Mouse (Mus musculus): ENCODE measurements at regions not wholly inside any gene's neighbourhood (a gene's known extent, or its start where the extent isn't known, plus 50 kb on each side); places are given as distances from the start of the nearest gene placed in this dataset.

DNA sequence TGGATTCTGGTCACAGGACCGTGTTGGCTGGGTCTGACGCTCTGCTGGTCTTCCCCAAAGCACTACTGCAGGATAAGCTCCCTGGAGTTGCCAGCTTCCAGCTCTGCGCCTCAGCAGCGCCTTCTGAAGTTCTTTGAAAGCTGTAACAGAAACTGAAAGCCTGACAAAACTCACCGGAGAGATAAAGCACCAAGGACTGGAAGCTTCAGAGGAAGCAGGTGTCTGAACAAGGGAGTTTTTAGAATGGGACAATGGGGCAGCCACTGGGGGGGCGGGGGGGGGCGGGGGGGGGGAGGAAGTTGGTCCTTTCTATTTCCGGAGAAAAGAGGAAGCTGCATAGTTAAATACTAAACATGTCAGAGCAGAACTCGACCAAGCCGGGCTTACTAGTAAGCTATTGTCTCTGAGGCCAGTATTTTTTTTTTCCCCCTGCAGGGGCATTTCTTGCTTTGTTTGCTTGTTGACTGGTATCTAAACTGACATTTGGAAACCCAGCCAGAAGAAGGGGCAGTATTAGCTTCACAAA, 180.8 kb upstream of the Klf7 start:
- Histone ChIP-seq H3K4me3 (ENCODE audit: low read depth, low read length) (no peak overlapping the region), H3K27me3 (ENCODE audit: control insufficient read depth, insufficient read depth, low read length, poor library complexity, severe bottlenecking) (no peaks in the 10 kb centered on the region), H3K9me3 (replicated peaks; ENCODE audit: control insufficient read depth, insufficient read depth, low read length, poor library complexity, severe bottlenecking) (no peaks in the 10 kb centered on the region), H3K9ac (ENCODE audit: low read depth, poor library complexity, severe bottlenecking) (0 out of 2 replicates have a peak overlapping the region, but pooled peaks have one; percentile 7), H3K27ac (ENCODE audit: insufficient read depth, low read length) (peak overlapping the region; percentile 78), H3K36me3 (ENCODE audit: control insufficient read depth, insufficient read depth, low read length, poor library complexity, severe bottlenecking) (no peaks in the 10 kb centered on the region), H3K4me1 (ENCODE audit: control insufficient read depth, insufficient read depth, low read length) (peaks cover 7% of the 10 kb centered on the region)
- TF ChIP-seq EP300 (IDR thresholded peaks at IDR 0.05; ENCODE audit: insufficient read depth, low read depth, low read length), result 0 out of 2 replicates have a peak, but pooled peaks have one; percentile 12
- TF ChIP-seq CTCF (IDR thresholded peaks at IDR 0.05; ENCODE audit: low read depth, low read length), result no peak
- TF ChIP-seq POLR2A (IDR thresholded peaks at IDR 0.05; ENCODE audit: insufficient read depth, low read length), result no peak

DNA sequence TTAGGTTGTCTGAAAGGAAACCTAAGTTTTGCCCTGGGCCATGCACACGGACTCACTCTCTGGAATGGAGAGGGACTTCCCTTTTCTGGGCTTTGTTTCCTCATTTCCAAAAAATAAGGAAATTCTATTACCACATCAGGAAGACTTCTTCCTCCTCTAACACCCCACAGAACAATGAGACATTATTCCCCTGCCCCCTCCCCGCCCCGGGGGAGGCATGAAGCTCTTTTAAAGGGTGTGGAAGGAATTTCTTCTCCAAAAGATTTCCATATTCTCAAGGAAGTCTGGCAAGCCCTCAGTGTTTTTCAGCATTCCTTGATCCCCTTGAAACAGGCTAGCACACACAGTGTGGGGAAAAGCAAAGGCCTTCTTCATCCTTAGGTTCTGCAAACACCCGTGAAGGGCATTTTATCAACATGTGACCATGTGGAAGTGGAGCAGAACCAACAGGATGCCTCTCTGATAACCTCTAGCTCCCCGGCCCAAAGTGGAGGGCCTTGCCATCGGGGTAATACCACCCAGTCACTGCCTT, 179.5 kb upstream of the Klf7 start:
- TF ChIP-seq CTCF (IDR thresholded peaks at IDR 0.05; ENCODE audit: low read depth, low read length), result no peak
- TF ChIP-seq POLR2A (IDR thresholded peaks at IDR 0.05; ENCODE audit: insufficient read depth, low read length), result no peak
- TF ChIP-seq EP300 (IDR thresholded peaks at IDR 0.05; ENCODE audit: insufficient read depth, low read depth, low read length), result no peak
- Histone ChIP-seq H3K27ac (ENCODE audit: insufficient read depth, low read length) (peak overlapping the region; percentile 61; the same call in 1 of the 2 replicates), H3K4me3 (ENCODE audit: low read depth, low read length) (no peak overlapping the region), H3K27me3 (ENCODE audit: control insufficient read depth, insufficient read depth, low read length, poor library complexity, severe bottlenecking) (no peaks in the 10 kb centered on the region), H3K4me1 (ENCODE audit: control insufficient read depth, insufficient read depth, low read length) (peaks cover 9% of the 10 kb centered on the region), H3K9ac (ENCODE audit: low read depth, poor library complexity, severe bottlenecking) (no peak overlapping the region), H3K9me3 (replicated peaks; ENCODE audit: control insufficient read depth, insufficient read depth, low read length, poor library complexity, severe bottlenecking) (no peaks in the 10 kb centered on the region), H3K36me3 (ENCODE audit: control insufficient read depth, insufficient read depth, low read length, poor library complexity, severe bottlenecking) (no peaks in the 10 kb centered on the region)

DNA sequence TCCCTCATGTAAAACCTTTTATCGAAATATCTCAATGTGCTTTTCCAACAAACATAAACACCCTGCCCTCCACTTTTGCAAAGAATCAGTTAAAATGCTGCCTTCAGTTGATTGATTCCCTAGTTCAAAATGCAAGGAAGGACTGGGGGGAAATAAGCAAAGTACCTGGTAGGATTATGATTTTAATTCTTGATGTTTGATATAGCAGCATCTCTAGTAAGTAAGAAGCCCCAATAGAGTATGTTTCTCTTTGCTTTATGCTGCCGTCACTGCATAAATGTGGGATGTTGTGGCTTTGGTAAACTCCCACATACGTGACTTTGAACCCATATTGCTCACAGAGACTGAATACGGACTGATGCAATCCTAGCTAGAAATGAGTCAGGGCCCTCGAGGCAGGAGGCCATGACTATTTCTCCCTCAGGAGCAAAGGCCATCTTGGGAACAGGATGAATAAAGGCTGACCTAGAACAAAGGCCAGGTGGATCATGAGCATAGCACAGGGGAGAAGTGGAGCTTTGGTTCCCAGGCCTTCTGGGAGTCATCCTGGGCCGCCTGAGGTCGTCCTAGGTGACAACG, 179.0 kb upstream of the Klf7 start:
- Histone ChIP-seq H3K4me3 (ENCODE audit: low read depth, low read length) (no peak overlapping the region), H3K27ac (ENCODE audit: insufficient read depth, low read length) (no peak overlapping the region), H3K9me3 (replicated peaks; ENCODE audit: control insufficient read depth, insufficient read depth, low read length, poor library complexity, severe bottlenecking) (no peaks in the 10 kb centered on the region), H3K27me3 (ENCODE audit: control insufficient read depth, insufficient read depth, low read length, poor library complexity, severe bottlenecking) (no peaks in the 10 kb centered on the region), H3K4me1 (ENCODE audit: control insufficient read depth, insufficient read depth, low read length) (peaks cover 9% of the 10 kb centered on the region), H3K36me3 (ENCODE audit: control insufficient read depth, insufficient read depth, low read length, poor library complexity, severe bottlenecking) (no peaks in the 10 kb centered on the region), H3K9ac (ENCODE audit: low read depth, poor library complexity, severe bottlenecking) (no peak overlapping the region)
- TF ChIP-seq EP300 (IDR thresholded peaks at IDR 0.05; ENCODE audit: insufficient read depth, low read depth, low read length) (no peak), CTCF (IDR thresholded peaks at IDR 0.05; ENCODE audit: low read depth, low read length) (no peak), POLR2A (IDR thresholded peaks at IDR 0.05; ENCODE audit: insufficient read depth, low read length) (no peak)

DNA sequence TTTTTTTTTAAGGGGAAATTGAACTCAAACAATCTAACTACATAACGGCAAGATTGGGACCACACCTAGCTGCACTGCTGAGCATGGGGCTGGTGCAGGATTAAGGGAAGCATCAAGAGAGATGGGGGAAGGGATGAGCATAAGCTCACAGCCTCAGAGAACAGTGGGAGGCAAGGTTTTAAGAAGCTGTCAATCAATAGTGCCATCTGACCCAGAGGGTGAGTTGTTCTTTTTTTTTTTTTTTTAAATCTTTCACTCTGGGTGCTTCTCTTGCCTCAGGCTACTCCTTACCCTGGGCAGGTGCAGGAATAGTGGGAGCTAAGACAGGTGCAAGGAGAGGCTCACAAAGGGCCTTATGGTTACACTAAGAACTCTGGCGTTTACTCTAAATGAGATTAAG, 176.9 kb upstream of the Klf7 start:
- Histone ChIP-seq H3K9me3 (replicated peaks; ENCODE audit: control insufficient read depth, insufficient read depth, low read length, poor library complexity, severe bottlenecking) (no peaks in the 10 kb centered on the region), H3K4me1 (ENCODE audit: control insufficient read depth, insufficient read depth, low read length) (peaks cover 13% of the 10 kb centered on the region), H3K36me3 (ENCODE audit: control insufficient read depth, insufficient read depth, low read length, poor library complexity, severe bottlenecking) (no peaks in the 10 kb centered on the region), H3K9ac (ENCODE audit: low read depth, poor library complexity, severe bottlenecking) (no peak overlapping the region), H3K27me3 (ENCODE audit: control insufficient read depth, insufficient read depth, low read length, poor library complexity, severe bottlenecking) (no peaks in the 10 kb centered on the region), H3K4me3 (ENCODE audit: low read depth, low read length) (no peak overlapping the region), H3K27ac (ENCODE audit: insufficient read depth, low read length) (peak overlapping the region; percentile 38; the same call in 1 of the 2 replicates)
- TF ChIP-seq CTCF (IDR thresholded peaks at IDR 0.05; ENCODE audit: low read depth, low read length) (no peak), EP300 (IDR thresholded peaks at IDR 0.05; ENCODE audit: insufficient read depth, low read depth, low read length) (peak; percentile 43; the same call in 1 of the 2 replicates)

DNA sequence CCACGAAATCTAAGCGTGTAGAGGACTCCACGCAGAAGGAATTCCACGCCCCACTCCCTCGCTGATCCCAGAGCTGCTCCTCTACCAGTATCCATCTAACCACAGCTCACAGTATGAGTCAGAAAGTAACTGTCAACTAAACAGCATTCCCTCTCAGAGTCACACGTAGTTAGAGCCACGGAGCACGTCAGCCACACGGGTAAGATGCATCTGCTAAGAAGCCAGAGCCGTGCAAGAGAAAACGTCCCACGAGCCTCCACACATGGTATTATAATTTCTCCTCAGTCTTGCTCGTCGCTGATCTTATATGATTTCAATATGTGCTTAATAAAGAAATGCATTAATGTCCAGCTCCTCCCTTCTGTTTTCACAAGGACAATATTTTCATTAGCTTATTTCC, 176.1 kb upstream of the Klf7 start:
- no peaks in the 10 kb centered on the region for H3K36me3 ChIP-seq (ENCODE audit: control insufficient read depth, insufficient read depth, low read length, poor library complexity, severe bottlenecking)
- H3K27ac ChIP-seq (ENCODE audit: insufficient read depth, low read length), result no peak overlapping the region
- no peaks in the 10 kb centered on the region for H3K27me3 ChIP-seq (ENCODE audit: control insufficient read depth, insufficient read depth, low read length, poor library complexity, severe bottlenecking)
- H3K9me3 ChIP-seq (replicated peaks; ENCODE audit: control insufficient read depth, insufficient read depth, low read length, poor library complexity, severe bottlenecking), result no peaks in the 10 kb centered on the region
- peaks cover 13% of the 10 kb centered on the region for H3K4me1 ChIP-seq (ENCODE audit: control insufficient read depth, insufficient read depth, low read length)
- H3K4me3 ChIP-seq (ENCODE audit: low read depth, low read length), result no peak overlapping the region
- H3K9ac ChIP-seq (ENCODE audit: low read depth, poor library complexity, severe bottlenecking), result no peak overlapping the region
- TF ChIP-seq CTCF (IDR thresholded peaks at IDR 0.05; ENCODE audit: low read depth, low read length) (no peak), EP300 (IDR thresholded peaks at IDR 0.05; ENCODE audit: insufficient read depth, low read depth, low read length) (no peak), POLR2A (IDR thresholded peaks at IDR 0.05; ENCODE audit: insufficient read depth, low read length) (no peak)

DNA sequence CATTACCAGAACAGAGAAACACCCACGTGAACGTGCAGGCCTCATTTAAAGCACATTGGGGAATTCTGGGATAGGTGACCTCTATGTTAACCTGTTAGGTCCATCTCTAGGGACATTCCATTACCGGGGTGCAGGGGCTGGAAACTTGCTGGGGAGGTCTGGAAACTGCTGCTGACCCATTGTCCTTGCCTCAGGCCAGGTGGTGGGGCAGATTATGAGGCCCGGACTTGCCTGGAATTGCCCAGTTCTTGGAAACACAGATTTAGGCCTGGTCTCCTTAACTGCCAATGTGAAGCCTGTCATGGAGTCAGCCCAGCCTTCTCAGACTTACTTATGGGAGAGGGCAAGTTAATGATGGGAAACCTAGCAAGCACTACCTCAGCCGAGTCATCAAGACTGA, 175.3 kb upstream of the Klf7 start:
- Histone ChIP-seq H3K9me3 (replicated peaks; ENCODE audit: control insufficient read depth, insufficient read depth, low read length, poor library complexity, severe bottlenecking) (no peaks in the 10 kb centered on the region), H3K9ac (ENCODE audit: low read depth, poor library complexity, severe bottlenecking) (no peak overlapping the region), H3K27me3 (ENCODE audit: control insufficient read depth, insufficient read depth, low read length, poor library complexity, severe bottlenecking) (no peaks in the 10 kb centered on the region), H3K4me3 (ENCODE audit: low read depth, low read length) (no peak overlapping the region), H3K4me1 (ENCODE audit: control insufficient read depth, insufficient read depth, low read length) (peaks cover 13% of the 10 kb centered on the region), H3K36me3 (ENCODE audit: control insufficient read depth, insufficient read depth, low read length, poor library complexity, severe bottlenecking) (no peaks in the 10 kb centered on the region), H3K27ac (ENCODE audit: insufficient read depth, low read length) (no peak overlapping the region)
- TF ChIP-seq POLR2A (IDR thresholded peaks at IDR 0.05; ENCODE audit: insufficient read depth, low read length) (no peak), EP300 (IDR thresholded peaks at IDR 0.05; ENCODE audit: insufficient read depth, low read depth, low read length) (peak; percentile 62)

Measured in ES-Bruce4 (cell line).